Mouse (Mus musculus) thymus, adult 2 months (tissue): ENCODE data around the gene Tdrd9. TPM values are rescaled to one million over a fixed set of nuclear protein-coding genes. Genes with fewer than 3 reads are reported as not detected.

ENCODE experiments used
- DNase-seq: peaks from one replicate; pipeline ENCODE4 v3.0.0; 2021
- H3K27ac ChIP-seq: fragments of 200-500 bp; 2 replicates; pipeline ENCODE4 v1.5.1; 2012; ENCODE audit warnings: low read length, control low read depth; ENCODE audit not compliant: control insufficient read depth, insufficient read depth
- H3K27me3 ChIP-seq: fragments of 200-500 bp; 2 replicates; pipeline ENCODE4 v1.6.1; 2012; ENCODE audit warnings: mild to moderate bottlenecking, low read length, moderate library complexity, mixed read lengths; ENCODE audit not compliant: control insufficient read depth, insufficient read depth
- H3K36me3 ChIP-seq: fragments of 200-500 bp; 2 replicates; pipeline ENCODE4 v1.6.1; 2012; ENCODE audit warnings: mild to moderate bottlenecking, low read length, moderate library complexity; ENCODE audit not compliant: control insufficient read depth, insufficient read depth
- H3K4me1 ChIP-seq: fragments of 200-500 bp; replicated peaks from 2 replicates; pipeline ENCODE4 v1.6.1; 2012; ENCODE audit warnings: low read length; ENCODE audit not compliant: control insufficient read depth, insufficient read depth
- H3K4me3 ChIP-seq: fragments of 200-500 bp; 2 replicates; pipeline ENCODE4 v1.5.1; 2012; ENCODE audit warnings: mild to moderate bottlenecking, low read length, control low read depth, moderate library complexity; ENCODE audit not compliant: control insufficient read depth, insufficient read depth
- CTCF ChIP-seq: fragments of 200-500 bp; IDR thresholded peaks from 2 replicates; pipeline ENCODE4 v1.5.1; 2012; ENCODE audit warnings: mild to moderate bottlenecking, control low read depth, low read length, moderate library complexity, borderline replicate concordance; ENCODE audit not compliant: control insufficient read depth, poor library complexity, insufficient read depth; ENCODE audit errors: extremely low read depth
- POLR2A ChIP-seq: fragments of 200-500 bp; IDR thresholded peaks from 2 replicates; pipeline ENCODE4 v1.6.1; 2012; ENCODE audit warnings: mild to moderate bottlenecking, low read length, control low read depth, moderate library complexity; ENCODE audit not compliant: control insufficient read depth, poor library complexity, insufficient read depth; ENCODE audit errors: extremely low read depth
- WGBS: fragments of 180-500 bp; shearing (Covaris S2); methylation state at CpG from one replicate; pipeline ENCODE4 v1.1.7; 2018; 5-methylcytosine and 5-hydroxymethylcytosine counted together
- polyA plus RNA-seq: library from polyadenylated mRNA; depleted of rRNA; stranded (reverse); fragments of >200 nt; gene quantifications from 2 replicates; pipeline ENCODE4 v1.2.3, GENCODE M21; 2012

The Tdrd9 gene
- polyA plus RNA-seq, 1 experiment, result 0.15 TPM

DNA sequence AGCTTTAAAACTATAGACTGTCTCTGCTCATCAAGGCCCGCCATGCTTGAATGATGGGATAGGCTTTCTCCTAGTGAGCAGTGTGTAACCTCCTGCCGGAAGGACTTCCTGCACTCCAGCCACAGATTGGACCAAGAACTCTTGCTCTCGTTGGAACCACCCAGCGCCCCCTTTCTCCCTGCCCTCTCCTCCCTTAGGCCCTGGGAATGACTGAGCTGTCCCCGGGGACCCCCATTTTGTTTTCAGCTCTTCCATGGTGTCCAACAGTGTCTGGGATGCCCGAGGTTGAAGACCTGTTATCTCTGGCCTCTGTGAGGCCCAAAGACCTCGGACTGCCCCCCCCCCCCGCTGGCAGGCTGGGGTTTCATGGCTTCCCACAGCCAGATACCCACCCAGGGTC lies 108.6 kb downstream of the Tdrd9 start:
- Histone ChIP-seq H3K27me3 (no peaks in the 10 kb centered on the region), H3K27ac (no peak overlapping the region), H3K4me1 (no peaks in the 10 kb centered on the region), H3K36me3 (no peaks in the 10 kb centered on the region), H3K4me3 (no peak overlapping the region)
- TF ChIP-seq POLR2A (no peak), CTCF (no peak)
- 71% methylated on average over 8 of the region's 8 CpGs for WGBS
- DNase-seq, result no peak

- H3K27me3 ChIP-seq, result no peaks in the 10 kb centered on the region
- H3K36me3 ChIP-seq, result no peaks in the 10 kb centered on the region
- H3K4me3 ChIP-seq, result no peak overlapping the region
- H3K27ac ChIP-seq, result no peak overlapping the region
- H3K4me1 ChIP-seq, result no peaks in the 10 kb centered on the region
- 96% methylated on average over 4 of the region's 4 CpGs for WGBS
- TF ChIP-seq POLR2A (no peak), CTCF (no peak)
- no peak for DNase-seq
Measured at GRCm38 (mm10) chr12:112080911-112081310, 109.6 kb downstream of the Tdrd9 start.

DNA sequence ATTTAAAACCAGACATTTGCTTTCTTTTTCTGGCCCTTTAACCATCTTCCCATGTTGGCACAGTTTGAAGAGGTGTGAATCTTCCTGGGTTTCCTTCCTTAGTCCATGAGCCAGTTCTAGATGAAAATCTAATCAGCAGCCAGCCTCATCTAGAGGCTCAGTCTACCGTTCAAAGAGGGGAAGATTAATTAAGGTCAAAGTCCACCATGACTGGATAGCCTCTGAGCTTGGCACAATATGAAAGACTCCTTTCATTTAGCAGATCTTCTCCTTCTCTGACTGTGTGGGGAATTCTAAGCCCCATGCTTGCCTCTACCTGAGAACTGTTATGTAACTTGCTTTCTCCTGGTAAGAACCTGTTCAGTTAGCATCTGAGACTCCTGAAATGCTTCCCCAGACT lies 110.9 kb downstream of the Tdrd9 start:
- Histone ChIP-seq H3K27ac (no peak overlapping the region), H3K36me3 (no peaks in the 10 kb centered on the region), H3K27me3 (no peaks in the 10 kb centered on the region), H3K4me1 (no peaks in the 10 kb centered on the region), H3K4me3 (no peak overlapping the region)
- 63% methylated on average over 1 of the region's 1 CpGs for WGBS
- DNase-seq, result no peak
- no peak for TF ChIP-seq CTCF
- TF ChIP-seq POLR2A, result no peak

DNA sequence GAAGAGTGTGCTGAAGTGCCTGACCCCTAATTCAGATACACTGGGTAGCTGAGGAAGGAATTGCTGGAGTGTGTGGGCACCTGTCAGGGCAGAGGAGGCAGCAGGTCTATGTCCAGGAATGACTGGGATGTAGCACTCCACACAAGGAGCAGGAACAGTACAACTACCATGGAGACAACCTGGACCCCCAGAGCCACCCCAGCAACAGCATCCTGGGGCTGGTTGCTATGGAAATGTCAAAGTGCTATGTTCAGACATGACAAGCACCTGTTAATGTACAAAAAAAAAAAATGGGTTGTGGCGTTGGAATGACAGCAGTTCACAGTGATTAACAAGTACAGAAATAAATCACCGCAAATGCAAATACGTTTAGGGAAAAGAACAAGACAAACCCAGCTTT lies 114.9 kb downstream of the Tdrd9 start:
- no peaks in the 10 kb centered on the region for H3K36me3 ChIP-seq
- H3K4me1 ChIP-seq, result no peaks in the 10 kb centered on the region
- no peak overlapping the region for H3K27ac ChIP-seq
- no peak overlapping the region for H3K4me3 ChIP-seq
- TF ChIP-seq CTCF (no peak), POLR2A (no peak)
- 90% methylated on average over 3 of the region's 3 CpGs for WGBS
- DNase-seq, result no peak
- H3K27me3 ChIP-seq, result no peaks in the 10 kb centered on the region

DNA sequence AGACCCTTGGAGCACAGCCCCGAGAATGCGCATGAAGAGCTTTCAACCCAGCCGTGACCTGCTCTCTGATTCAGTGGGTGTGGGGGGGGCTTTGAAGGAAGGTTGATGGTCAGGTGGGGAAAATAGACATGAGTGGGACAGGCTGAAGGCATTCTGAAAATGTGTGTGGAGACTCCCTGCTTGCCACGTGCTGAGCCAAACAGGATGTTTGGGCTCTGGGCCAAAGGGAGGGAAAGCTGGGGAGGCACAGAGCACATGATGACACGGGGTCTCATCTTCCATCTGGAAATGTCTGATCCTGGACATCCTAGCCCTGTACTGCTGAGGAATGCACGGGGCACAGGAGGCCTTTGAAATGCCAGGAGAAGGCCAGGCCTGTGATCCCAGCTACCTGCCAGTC lies 115.4 kb downstream of the Tdrd9 start:
- Histone ChIP-seq H3K4me1 (no peaks in the 10 kb centered on the region), H3K36me3 (no peaks in the 10 kb centered on the region), H3K4me3 (no peak overlapping the region), H3K27ac (no peak overlapping the region), H3K27me3 (no peaks in the 10 kb centered on the region)
- no peak for TF ChIP-seq POLR2A
- TF ChIP-seq CTCF, result no peak
- no peak for DNase-seq
- WGBS, result 71% methylated on average over 6 of the region's 6 CpGs

- TF ChIP-seq POLR2A, result no peak
- TF ChIP-seq CTCF, result no peak
- no peak for DNase-seq
- H3K27me3 ChIP-seq, result no peaks in the 10 kb centered on the region
- H3K4me3 ChIP-seq, result no peak overlapping the region
- H3K36me3 ChIP-seq, result no peaks in the 10 kb centered on the region
- H3K4me1 ChIP-seq, result no peaks in the 10 kb centered on the region
- no peak overlapping the region for H3K27ac ChIP-seq
- WGBS, result 72% methylated on average over 12 of the region's 12 CpGs
Measured at GRCm38 (mm10) chr12:112088609-112089324, 117.4 kb downstream of the Tdrd9 start.

DNA sequence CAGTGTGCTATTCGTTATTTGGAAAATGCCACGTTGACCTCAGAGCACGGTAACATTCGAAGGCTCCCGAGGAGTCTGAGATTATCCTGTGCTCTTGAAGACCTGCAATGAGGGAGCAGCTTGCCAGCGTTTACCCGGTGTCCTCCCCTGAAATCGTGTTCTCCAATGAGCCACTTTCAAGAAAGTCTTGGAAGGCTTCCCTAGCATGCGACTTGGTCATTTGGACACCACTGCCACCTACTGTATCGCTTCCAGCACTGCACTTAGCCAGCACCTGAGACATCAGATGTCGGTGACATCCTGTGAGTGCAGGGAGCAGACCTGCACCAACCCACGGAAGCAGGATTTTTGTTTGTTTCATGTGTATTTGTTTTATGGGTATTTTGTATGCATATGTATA lies 119.7 kb downstream of the Tdrd9 start:
- DNase-seq, result peak; percentile 53
- no peaks in the 10 kb centered on the region for H3K36me3 ChIP-seq
- H3K27me3 ChIP-seq, result no peaks in the 10 kb centered on the region
- no peak overlapping the region for H3K27ac ChIP-seq
- H3K4me3 ChIP-seq, result no peak overlapping the region
- 9% methylated on average over 12 of the region's 12 CpGs for WGBS
- no peaks in the 10 kb centered on the region for H3K4me1 ChIP-seq
- no peak for TF ChIP-seq CTCF
- no peak for TF ChIP-seq POLR2A
